Mouse (Mus musculus) liver, embryonic 15.5 days (tissue): ENCODE results near the gene Pde4d. TPM values are rescaled to one million over a fixed set of nuclear protein-coding genes. Genes with fewer than 3 reads are reported as not detected.
"Not testable (repeated sequence)": the region's sequence is repeated elsewhere in the genome, so short reads cannot be mapped to it uniquely, and the experiment has no call there.

Experiments used
- ATAC-seq: fragments of 200-750 bp; cut with Nextera tagmentation; 2 replicates; pipeline ENCODE4 v1.8.0; 2017; ENCODE audit warnings: moderate number of reproducible peaks, mild to moderate bottlenecking, moderate library complexity; ENCODE audit not compliant: insufficient read depth
- H3K27ac ChIP-seq: fragments of 300-500 bp; sonication (generic); replicated peaks from 2 replicates; pipeline ENCODE4 v1.5.1; 2015; ENCODE audit warnings: mild to moderate bottlenecking, inconsistent platforms
- H3K27me3 ChIP-seq: fragments of 300-500 bp; sonication (generic); 2 replicates; pipeline ENCODE4 v1.6.1; 2015; ENCODE audit warnings: mild to moderate bottlenecking, inconsistent platforms
- H3K36me3 ChIP-seq: fragments of 300-500 bp; sonication (generic); replicated peaks from 2 replicates; pipeline ENCODE4 v1.6.1; 2015; ENCODE audit warnings: moderate library complexity, mild to moderate bottlenecking, inconsistent platforms
- H3K4me1 ChIP-seq: fragments of 300-500 bp; sonication (generic); replicated peaks from 2 replicates; pipeline ENCODE4 v1.6.1; 2015; ENCODE audit warnings: inconsistent platforms
- H3K4me2 ChIP-seq: fragments of 300-500 bp; sonication (generic); 2 replicates; pipeline ENCODE4 v1.6.1; 2015; ENCODE audit warnings: moderate library complexity, mild to moderate bottlenecking, inconsistent platforms
- H3K4me3 ChIP-seq: fragments of 300-500 bp; sonication (generic); replicated peaks from 2 replicates; pipeline ENCODE4 v1.5.1; 2015; ENCODE audit warnings: mild to moderate bottlenecking, inconsistent platforms
- H3K9ac ChIP-seq: fragments of 300-500 bp; sonication (generic); 2 replicates; pipeline ENCODE4 v1.6.1; 2015; ENCODE audit warnings: moderate library complexity, mild to moderate bottlenecking, inconsistent platforms
- H3K9me3 ChIP-seq: fragments of 300-500 bp; sonication (generic); replicated peaks from 2 replicates; pipeline ENCODE4 v1.6.1; 2016; ENCODE audit warnings: inconsistent platforms
- WGBS: fragments of 180-500 bp; shearing (Covaris S2); methylation state at CpG from one replicate; pipeline ENCODE4 v1.1.7; 2015; ENCODE audit warnings: mixed read lengths; ENCODE audit not compliant: insufficient replicate concordance; 5-methylcytosine and 5-hydroxymethylcytosine counted together
- polyA plus RNA-seq: library from polyadenylated mRNA; unstranded; fragments of >200 nt; fragmentation: Nextera tagmentation; extraction: Ambion mirVana; gene quantifications from 2 replicates; pipeline ENCODE4 v1.2.1, GENCODE M21; 2015

The Pde4d gene
- polyA plus RNA-seq, 1 experiment from 2014 or later: 13.2 TPM

DNA sequence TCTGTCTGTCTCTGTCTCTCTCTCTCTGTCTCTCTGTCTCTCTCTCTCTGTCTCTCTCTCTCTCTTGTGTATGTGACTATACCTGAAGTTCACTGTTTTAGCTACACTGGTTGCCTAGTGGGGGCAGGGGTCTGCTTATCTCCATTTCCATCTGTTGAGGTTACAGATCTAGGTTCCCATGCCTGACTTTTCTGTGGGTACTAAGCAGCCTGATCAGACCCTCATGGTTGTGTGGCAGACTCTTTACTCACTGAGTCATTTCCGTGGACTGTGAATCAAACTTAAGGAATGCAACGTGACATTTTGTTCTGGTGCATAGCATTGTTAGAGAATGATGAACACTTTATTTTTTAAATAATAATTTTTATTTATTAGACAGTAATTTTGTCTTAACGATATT, 264.3 kb downstream of the Pde4d start:
- no peaks in the 10 kb centered on the region for H3K36me3 ChIP-seq
- H3K27ac ChIP-seq: no peak overlapping the region
- H3K9me3 ChIP-seq: no peaks in the 10 kb centered on the region
- ATAC-seq: no peak
- WGBS: 28% methylated on average over 3 of the region's 3 CpGs
- H3K4me2 ChIP-seq: no peak overlapping the region
- no peak overlapping the region for H3K9ac ChIP-seq
- no peaks in the 10 kb centered on the region for H3K27me3 ChIP-seq
- no peaks in the 10 kb centered on the region for H3K4me1 ChIP-seq
- H3K4me3 ChIP-seq: no peak overlapping the region

DNA sequence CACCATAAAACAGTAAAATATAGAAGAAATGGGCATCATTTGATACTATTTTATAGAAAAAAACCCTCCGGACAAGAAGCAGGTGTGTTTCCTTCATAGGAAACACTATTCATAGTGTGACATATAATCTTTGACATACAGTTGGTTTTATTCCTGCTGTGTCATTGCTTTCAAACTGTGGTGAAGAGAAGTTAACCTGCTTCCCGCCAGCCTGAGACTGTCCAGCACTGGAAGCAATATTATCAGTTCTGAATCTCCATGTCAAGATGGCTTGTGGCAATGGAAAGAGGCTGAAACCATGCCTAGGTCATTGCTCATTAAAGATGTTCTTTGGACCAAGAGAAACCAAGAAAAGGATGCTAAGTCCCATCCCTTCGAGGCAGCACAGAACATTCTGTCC, 265.3 kb downstream of the Pde4d start:
- H3K27ac ChIP-seq: no peak overlapping the region
- WGBS: 24% methylated on average over 3 of the region's 3 CpGs
- no peaks in the 10 kb centered on the region for H3K36me3 ChIP-seq
- no peaks in the 10 kb centered on the region for H3K27me3 ChIP-seq
- H3K4me2 ChIP-seq: no peak overlapping the region
- ATAC-seq: no peak
- no peaks in the 10 kb centered on the region for H3K9me3 ChIP-seq
- no peak overlapping the region for H3K4me3 ChIP-seq
- H3K9ac ChIP-seq: no peak overlapping the region
- H3K4me1 ChIP-seq: no peaks in the 10 kb centered on the region

DNA sequence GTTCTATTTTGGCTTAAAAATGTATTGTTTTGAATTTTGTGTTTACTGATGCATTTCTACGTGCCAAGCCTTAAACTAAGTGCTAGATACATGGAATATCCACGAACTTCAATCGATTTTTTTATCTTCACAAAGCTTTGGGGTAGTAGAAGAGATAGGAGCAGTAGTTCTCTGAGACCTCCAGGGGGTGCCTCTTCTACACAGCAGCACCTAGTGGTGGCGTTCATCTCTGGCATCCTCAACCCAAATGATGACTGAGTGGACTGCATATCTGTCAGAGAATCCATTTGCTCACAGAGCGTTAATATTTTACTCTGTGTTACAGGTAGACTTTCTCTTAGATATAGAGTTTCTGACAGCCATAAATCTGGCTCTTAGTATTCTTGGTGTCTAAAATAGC, 272.5 kb downstream of the Pde4d start:
- no peak overlapping the region for H3K4me2 ChIP-seq
- H3K9ac ChIP-seq: no peak overlapping the region
- no peak overlapping the region for H3K27ac ChIP-seq
- H3K4me3 ChIP-seq: no peak overlapping the region
- H3K27me3 ChIP-seq: no peaks in the 10 kb centered on the region
- ATAC-seq: no peak
- WGBS: 48% methylated on average over 5 of the region's 5 CpGs
- H3K36me3 ChIP-seq: no peaks in the 10 kb centered on the region
- H3K9me3 ChIP-seq: no peaks in the 10 kb centered on the region
- H3K4me1 ChIP-seq: no peaks in the 10 kb centered on the region

DNA sequence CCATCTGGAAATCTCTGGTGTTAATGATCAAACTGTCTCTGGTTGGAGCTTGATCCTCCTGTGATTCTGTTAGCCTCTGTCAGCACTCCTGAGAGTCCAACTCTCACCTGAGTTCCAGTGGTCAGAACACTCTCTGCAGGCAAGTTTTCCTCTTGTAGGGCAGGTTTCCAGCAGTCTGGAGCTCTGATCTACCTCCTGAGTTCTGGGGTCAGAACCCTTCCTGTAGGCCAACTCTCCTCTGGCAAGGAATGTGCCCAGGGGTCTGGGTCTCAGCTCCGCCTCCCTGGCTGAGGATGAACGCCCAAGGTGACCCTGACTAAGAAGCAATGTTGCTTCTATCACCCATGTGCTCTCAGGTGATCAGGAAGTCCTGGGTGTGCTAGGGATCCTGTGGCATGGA, 284.6 kb downstream of the Pde4d start:
- H3K4me3 ChIP-seq, H3K4me1 ChIP-seq, H3K36me3 ChIP-seq, H3K27me3 ChIP-seq, H3K9ac ChIP-seq, H3K9me3 ChIP-seq, H3K4me2 ChIP-seq, H3K27ac ChIP-seq, ATAC-seq: not testable (repeated sequence)
- 67% methylated on average over 2 of the region's 2 CpGs for WGBS

DNA sequence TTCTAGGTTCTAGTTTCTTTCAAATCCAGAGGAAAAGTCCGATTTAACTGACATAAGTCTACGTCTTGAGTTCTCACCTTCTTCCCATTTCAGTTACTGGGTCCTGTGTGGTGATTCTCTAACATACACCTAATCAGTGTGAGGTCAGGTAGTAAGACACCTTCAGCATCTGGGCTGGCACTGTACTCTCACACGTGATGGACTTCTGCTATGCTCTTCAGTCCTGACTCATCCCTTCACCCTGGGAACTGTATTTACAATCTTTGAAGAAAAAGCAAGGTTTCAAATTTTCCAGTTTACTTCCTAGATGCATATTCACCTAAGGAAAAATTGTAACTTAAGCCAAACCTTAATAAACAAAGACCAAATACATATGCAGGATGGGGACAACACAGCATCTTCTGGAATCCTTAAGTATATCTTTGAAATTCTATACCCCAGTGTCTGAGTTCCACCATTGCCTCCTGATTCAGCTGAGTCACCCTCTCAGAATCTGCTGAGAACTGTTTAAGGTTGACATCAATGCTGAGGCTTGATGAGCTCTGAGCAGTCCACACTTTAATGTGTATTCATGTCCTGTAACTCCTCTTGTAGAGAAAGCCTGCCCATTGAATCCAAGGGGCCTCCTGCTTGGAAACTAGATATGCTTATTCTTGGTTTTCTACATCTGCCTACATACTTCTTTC, 301.6 kb downstream of the Pde4d start:
- Histone ChIP-seq H3K27ac (no peak overlapping the region), H3K4me1 (no peaks in the 10 kb centered on the region), H3K27me3 (no peaks in the 10 kb centered on the region), H3K9ac (no peak overlapping the region), H3K9me3 (no peaks in the 10 kb centered on the region), H3K4me3 (no peak overlapping the region), H3K4me2 (no peak overlapping the region), H3K36me3 (no peaks in the 10 kb centered on the region)
- no peak for ATAC-seq
- 51% methylated on average over 3 of the region's 3 CpGs for WGBS

DNA sequence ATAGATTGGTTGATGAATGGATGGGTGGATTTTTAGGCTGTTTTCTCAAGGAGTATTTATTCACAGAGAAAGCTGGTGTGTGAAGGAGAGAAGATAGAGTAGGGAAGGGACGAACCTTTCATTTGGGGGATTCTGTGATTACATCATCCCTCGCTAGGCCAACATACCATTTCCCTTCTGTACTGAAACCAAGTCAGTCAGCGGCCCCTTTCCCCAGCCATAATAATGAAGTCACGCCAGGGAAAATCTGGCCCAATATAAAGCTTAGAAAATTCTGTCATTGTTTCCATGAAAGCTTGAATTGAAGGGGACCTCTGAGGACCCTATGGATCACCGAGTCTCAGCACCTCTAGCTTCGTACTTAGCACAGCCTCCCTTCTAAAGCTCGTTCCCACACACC, 307.7 kb downstream of the Pde4d start:
- Histone ChIP-seq H3K27ac (no peak overlapping the region), H3K4me2 (no peak overlapping the region), H3K4me1 (no peaks in the 10 kb centered on the region), H3K36me3 (no peaks in the 10 kb centered on the region), H3K4me3 (no peak overlapping the region), H3K9ac (no peak overlapping the region), H3K27me3 (no peaks in the 10 kb centered on the region), H3K9me3 (no peaks in the 10 kb centered on the region)
- ATAC-seq: no peak
- WGBS: 61% methylated on average over 7 of the region's 7 CpGs

DNA sequence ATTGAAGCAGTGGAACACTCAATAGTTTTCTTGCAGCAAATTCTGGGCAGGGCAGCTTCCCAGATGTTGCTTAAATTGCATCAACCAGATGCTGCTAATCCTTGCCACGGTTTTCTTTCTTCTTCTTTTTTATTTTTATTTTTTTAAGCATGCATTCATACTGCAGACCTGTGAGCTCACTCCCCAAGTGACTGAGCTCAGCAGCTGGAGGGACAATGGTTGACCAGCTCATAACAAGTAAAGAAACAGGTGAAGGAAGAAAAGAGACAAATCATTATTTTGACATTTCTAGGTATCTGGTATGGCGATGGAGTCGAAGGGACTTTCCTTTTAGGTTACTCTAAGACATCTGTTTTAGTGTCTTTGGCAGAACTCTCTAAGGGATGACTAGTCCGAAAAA, 308.6 kb downstream of the Pde4d start:
- WGBS: 51% methylated on average over 4 of the region's 4 CpGs
- H3K4me3 ChIP-seq: no peak overlapping the region

DNA sequence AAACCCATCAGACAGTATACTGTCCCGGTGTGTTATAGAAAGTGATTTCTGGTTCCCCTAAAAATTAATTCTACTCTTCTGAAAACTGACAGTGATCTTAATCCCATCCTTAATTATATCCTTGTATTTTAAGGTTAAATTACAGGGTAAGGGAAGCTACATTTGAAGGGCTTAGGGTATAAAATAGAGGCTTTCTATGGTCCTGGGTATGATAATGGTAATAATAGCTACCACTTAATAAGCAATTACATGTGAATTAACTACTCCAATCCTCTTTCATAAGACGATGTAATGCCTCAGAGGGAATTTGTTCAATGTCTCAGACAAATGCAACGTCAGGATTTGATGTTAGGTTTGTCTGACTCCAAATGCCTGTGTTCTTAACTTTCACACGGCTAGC, 309.4 kb downstream of the Pde4d start:
- ATAC-seq: no peak
- H3K9me3 ChIP-seq: no peaks in the 10 kb centered on the region
- no peaks in the 10 kb centered on the region for H3K27me3 ChIP-seq
- no peaks in the 10 kb centered on the region for H3K36me3 ChIP-seq
- H3K4me1 ChIP-seq: no peaks in the 10 kb centered on the region
- H3K4me3 ChIP-seq: no peak overlapping the region
- H3K9ac ChIP-seq: no peak overlapping the region
- 61% methylated on average over 4 of the region's 4 CpGs for WGBS
- no peak overlapping the region for H3K27ac ChIP-seq
- H3K4me2 ChIP-seq: no peak overlapping the region

More for the DNA sequence above, 308.6 kb downstream of the Pde4d start:
- Histone ChIP-seq H3K4me1 (no peaks in the 10 kb centered on the region), H3K4me2 (no peak overlapping the region), H3K36me3 (no peaks in the 10 kb centered on the region), H3K9me3 (no peaks in the 10 kb centered on the region), H3K9ac (no peak overlapping the region), H3K27ac (no peak overlapping the region), H3K27me3 (no peaks in the 10 kb centered on the region)
- no peak for ATAC-seq

DNA sequence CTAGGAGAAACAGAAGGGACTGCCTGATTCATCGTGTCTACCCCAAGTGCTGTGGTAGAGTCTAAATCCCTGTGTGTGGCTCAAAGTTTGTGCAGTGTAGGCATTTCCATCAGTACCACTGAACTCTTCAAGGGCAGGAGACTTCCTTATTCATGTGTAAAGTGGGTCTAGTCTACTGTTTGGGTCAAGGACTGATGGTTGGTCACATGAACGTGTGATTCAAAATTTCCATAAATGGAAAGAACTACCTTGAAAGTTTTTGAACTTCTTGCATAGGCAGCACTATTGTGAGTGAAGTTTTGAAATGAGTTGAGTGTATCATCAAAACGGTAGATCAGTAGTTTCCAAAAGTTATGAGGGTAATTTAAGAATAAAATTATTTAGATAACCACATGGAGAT, 313.5 kb downstream of the Pde4d start:
- Histone ChIP-seq H3K9me3 (no peaks in the 10 kb centered on the region), H3K4me2 (no peak overlapping the region), H3K27me3 (no peaks in the 10 kb centered on the region), H3K9ac (no peak overlapping the region), H3K36me3 (no peaks in the 10 kb centered on the region), H3K4me3 (no peak overlapping the region), H3K4me1 (no peaks in the 10 kb centered on the region), H3K27ac (no peak overlapping the region)
- WGBS: 56% methylated on average over 3 of the region's 3 CpGs
- ATAC-seq: no peak

DNA sequence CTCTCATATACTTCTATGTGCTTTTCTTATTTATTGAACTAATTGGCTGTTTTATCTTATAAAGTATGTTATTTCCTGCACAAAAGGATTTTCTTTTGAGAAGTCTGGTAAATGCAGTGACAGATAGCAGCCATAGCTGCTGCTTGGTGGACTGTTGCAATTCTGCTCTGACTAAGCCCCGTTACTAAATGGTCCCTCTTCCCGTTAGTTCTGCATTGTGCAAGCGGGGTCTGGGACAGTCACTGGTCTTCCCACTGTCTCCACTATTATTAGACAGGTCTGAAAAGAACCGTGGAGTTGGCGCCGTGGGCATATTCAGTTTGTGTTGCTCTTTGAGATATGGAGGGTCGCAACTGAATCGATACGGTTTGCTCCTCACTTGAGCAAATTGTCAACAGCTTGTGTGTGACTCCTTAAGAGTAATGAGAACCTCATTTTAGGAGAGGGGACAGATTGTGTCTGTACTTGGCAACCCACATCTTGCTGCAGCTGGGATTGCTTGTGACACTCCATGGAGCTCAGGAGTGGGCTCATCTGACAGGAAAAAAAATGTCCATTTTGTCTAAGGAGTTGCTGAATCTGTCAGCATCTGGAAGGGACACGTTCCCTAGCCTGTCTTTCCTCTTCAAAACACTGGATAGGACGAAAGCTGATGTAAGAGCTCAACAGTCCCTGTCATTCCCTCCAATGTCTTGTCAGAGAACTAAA, 316.4 kb downstream of the Pde4d start:
- no peaks in the 10 kb centered on the region for H3K9me3 ChIP-seq
- H3K36me3 ChIP-seq: no peaks in the 10 kb centered on the region
- no peak overlapping the region for H3K4me2 ChIP-seq
- no peak overlapping the region for H3K4me3 ChIP-seq
- H3K9ac ChIP-seq: no peak overlapping the region
- no peaks in the 10 kb centered on the region for H3K4me1 ChIP-seq
- no peak for ATAC-seq
- WGBS: 53% methylated on average over 11 of the region's 11 CpGs
- no peak overlapping the region for H3K27ac ChIP-seq
- no peaks in the 10 kb centered on the region for H3K27me3 ChIP-seq

DNA sequence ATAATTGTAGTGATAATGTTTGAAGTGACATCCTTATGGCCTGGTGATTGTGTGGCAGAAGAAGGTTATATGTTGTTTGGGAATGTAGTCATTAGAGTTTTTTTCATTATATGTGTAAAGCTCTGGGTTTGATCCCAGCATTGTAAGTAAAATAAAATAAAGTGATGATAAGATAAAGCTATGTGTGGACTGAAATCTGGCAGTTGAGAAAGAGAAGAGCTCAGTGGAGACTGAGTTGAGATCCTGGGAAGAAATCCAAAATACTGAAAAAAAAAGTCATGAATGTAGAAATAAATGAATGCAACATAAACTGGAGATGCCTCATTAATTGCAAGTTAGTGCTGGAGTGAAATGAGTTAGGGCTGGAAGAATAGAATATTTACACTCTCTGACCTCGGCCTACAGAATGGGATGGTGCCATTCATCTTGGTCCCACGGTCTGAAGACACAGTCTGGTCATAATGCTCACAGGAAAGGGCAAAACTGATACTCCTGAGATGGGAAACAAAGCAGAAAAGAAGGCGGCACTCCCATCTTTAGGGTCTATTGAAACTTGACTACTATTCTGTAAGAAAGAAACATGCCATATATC, 319.8 kb downstream of the Pde4d start:
- no peak for ATAC-seq
- no peak overlapping the region for H3K9ac ChIP-seq
- H3K4me2 ChIP-seq: no peak overlapping the region
- no peaks in the 10 kb centered on the region for H3K36me3 ChIP-seq
- WGBS: 49% methylated on average over 3 of the region's 3 CpGs
- H3K9me3 ChIP-seq: no peaks in the 10 kb centered on the region
- no peaks in the 10 kb centered on the region for H3K4me1 ChIP-seq
- H3K27me3 ChIP-seq: no peaks in the 10 kb centered on the region
- no peak overlapping the region for H3K27ac ChIP-seq
- no peak overlapping the region for H3K4me3 ChIP-seq
